Mouse (Mus musculus) layer of hippocampus, postnatal 36 days (tissue): ENCODE results near the gene Sgcg. TPM values are rescaled to one million over a fixed set of nuclear protein-coding genes. Genes with fewer than 3 reads are reported as not detected.

Experiments used
- DNase-seq, 2 experiments: peaks; one replicate each; pipeline ENCODE4 v3.0.0; 2022
- total RNA-seq, 2 experiments: library from RNA; stranded (reverse); gene quantifications; 2 replicates each; pipeline ENCODE4 v1.2.3; 2021

The Sgcg gene
- not detected for total RNA-seq

GRCm38 (mm10) chr14:61258352-61258751 is at the start of gene Sgcg:
Gene Sgcg (minus strand): TSS chr14:61258490.
- DNase-seq = no peak

- DNase-seq = no peak
These were observed 45.8 kb upstream of the Sgcg start for GRCm38 (mm10) chr14:61303969-61304609.

GRCm38 (mm10) chr14:61302428-61302827 is 44.1 kb upstream of the Sgcg start:
- no peak for DNase-seq

- no peak for DNase-seq
These were observed 43.0 kb upstream of the Sgcg start for GRCm38 (mm10) chr14:61301323-61301722.

- DNase-seq = no peak
These were observed 41.5 kb upstream of the Sgcg start for GRCm38 (mm10) chr14:61299810-61300209.

- DNase-seq = peak; percentile 28 to 31
These were observed 36.4 kb upstream of the Sgcg start for GRCm38 (mm10) chr14:61294738-61295079.

GRCm38 (mm10) chr14:61293884-61294737 is 35.8 kb upstream of the Sgcg start:
- DNase-seq = peak; percentile 32 to 60

GRCm38 (mm10) chr14:61290664-61291063 is 32.4 kb upstream of the Sgcg start:
- DNase-seq = no peak

GRCm38 (mm10) chr14:61288606-61289286 is 30.5 kb upstream of the Sgcg start:
- no peak for DNase-seq

GRCm38 (mm10) chr14:61278676-61279300 is 20.5 kb upstream of the Sgcg start:
- no peak for DNase-seq

- DNase-seq = no peak
These were observed 19.0 kb upstream of the Sgcg start for GRCm38 (mm10) chr14:61277285-61277684.

GRCm38 (mm10) chr14:61274414-61275198 is 16.3 kb upstream of the Sgcg start:
- no peak for DNase-seq

GRCm38 (mm10) chr14:61267908-61268475 is 9.7 kb upstream of the Sgcg start:
- no peak for DNase-seq

GRCm38 (mm10) chr14:61259084-61259483 is 794 bp upstream of the Sgcg start:
- no peak for DNase-seq

GRCm38 (mm10) chr14:61252596-61253388 is 5.5 kb downstream of the Sgcg start:
- DNase-seq = no peak

- DNase-seq = no peak
These were observed 11.8 kb downstream of the Sgcg start for GRCm38 (mm10) chr14:61246444-61246843.

- no peak for DNase-seq
These were observed 15.7 kb downstream of the Sgcg start for GRCm38 (mm10) chr14:61242611-61243010.

GRCm38 (mm10) chr14:61238751-61239150 is 19.5 kb downstream of the Sgcg start:
- no peak for DNase-seq

- DNase-seq = no peak
These were observed 21.1 kb downstream of the Sgcg start for GRCm38 (mm10) chr14:61237101-61237654.

GRCm38 (mm10) chr14:61235846-61236474 is 22.3 kb downstream of the Sgcg start:
- DNase-seq = no peak
